Mouse (Mus musculus) CH12.LX (cell line): Measurements from ENCODE around the gene Osbpl11. TPM values are rescaled to one million over a fixed set of nuclear protein-coding genes. Genes with fewer than 3 reads are reported as not detected.
"Not testable (repeated sequence)": the region's sequence is repeated elsewhere in the genome, so short reads cannot be mapped to it uniquely, and the experiment has no call there.

Experiments used
- DNase-seq: peaks from one replicate; pipeline ENCODE4 v3.0.0-alpha.2; 2013; ENCODE audit errors: extremely low read depth
- H3K27ac ChIP-seq: 2 replicates; pipeline ENCODE4 v1.5.1; 2012; ENCODE audit warnings: low read depth, mild to moderate bottlenecking, control low read depth, moderate library complexity; ENCODE audit not compliant: insufficient read depth
- H3K27me3 ChIP-seq: replicated peaks from 2 replicates; pipeline ENCODE3; 2012; ENCODE audit warnings: inconsistent platforms
- H3K36me3 ChIP-seq, 2 experiments: replicated peaks in 1 of 2; 2 replicates each; pipeline versions ENCODE3 to v1.6.1; 2012; ENCODE audit warnings: inconsistent platforms in 1 of 2, low read length in 1 of 2, mild to moderate bottlenecking in 1 of 2, mixed read lengths in 1 of 2, moderate library complexity in 1 of 2; ENCODE audit not compliant: control insufficient read depth in 1 of 2, insufficient read depth in 1 of 2
- H3K4me1 ChIP-seq, 2 experiments: 2 replicates each; pipeline ENCODE4 v1.6.1; 2012; ENCODE audit warnings: inconsistent platforms in 1 of 2, moderate library complexity in 1 of 2; ENCODE audit not compliant: insufficient read depth in 2 of 2, control insufficient read depth in 1 of 2
- H3K4me2 ChIP-seq: 2 replicates; pipeline ENCODE4 v1.6.1; 2012; ENCODE audit warnings: low read depth, mild to moderate bottlenecking, control low read depth; ENCODE audit not compliant: poor library complexity, insufficient read depth, severe bottlenecking
- H3K4me3 ChIP-seq, 3 experiments: fragments of 150-350 bp in 1 of 3; sonication (generic) in 1 of 3; replicated peaks in 1 of 3; 2 replicates each; pipeline versions ENCODE3 to v1.5.1; 2011 to 2012; ENCODE audit warnings: low read depth in 2 of 3, low read length in 2 of 3, mild to moderate bottlenecking in 2 of 3, moderate library complexity in 2 of 3, control low read depth in 1 of 3, improper control_type of control experiment in 1 of 3, inconsistent platforms in 1 of 3, mixed read lengths in 1 of 3; ENCODE audit not compliant: poor library complexity in 1 of 3
- H3K79me2 ChIP-seq: replicated peaks from 2 replicates; pipeline ENCODE4 v1.6.1; 2012; ENCODE audit warnings: mild to moderate bottlenecking, moderate library complexity; ENCODE audit not compliant: control insufficient read depth, poor library complexity, insufficient read depth, severe bottlenecking; ENCODE audit errors: extremely low read depth
- H3K9ac ChIP-seq: 2 replicates; pipeline ENCODE4 v1.6.1; 2012; ENCODE audit warnings: low read depth, mild to moderate bottlenecking, control low read depth, moderate library complexity; ENCODE audit not compliant: insufficient read depth
- H3K9me3 ChIP-seq: replicated peaks from 2 replicates; pipeline ENCODE3; 2012; ENCODE audit warnings: low read length, inconsistent platforms, mixed read lengths
- CHD1 ChIP-seq: IDR thresholded peaks from 2 replicates; pipeline ENCODE4 v1.6.1; 2012; ENCODE audit warnings: low read depth, low read length, improper control_type of control experiment, inconsistent platforms
- GABPA ChIP-seq: IDR thresholded peaks from 2 replicates; pipeline ENCODE4 v1.6.1; 2012; ENCODE audit warnings: low read depth, low read length, improper control_type of control experiment, inconsistent platforms; ENCODE audit not compliant: insufficient replicate concordance
- IRF4 ChIP-seq: IDR thresholded peaks from 2 replicates; pipeline ENCODE4 v1.6.1; 2014; ENCODE audit warnings: low read depth, mild to moderate bottlenecking, inconsistent platforms, low read length, improper control_type of control experiment
- JUND ChIP-seq: conservative IDR thresholded peaks from 2 replicates; pipeline ENCODE4 v1.6.1; 2011; ENCODE audit warnings: low read depth, low read length, improper control_type of control experiment
- KAT2A ChIP-seq: IDR thresholded peaks from 2 replicates; pipeline ENCODE4 v1.6.1; 2012; ENCODE audit warnings: low read length, improper control_type of control experiment, inconsistent platforms; ENCODE audit not compliant: insufficient replicate concordance
- MAFK ChIP-seq: IDR thresholded peaks from 2 replicates; pipeline ENCODE4 v1.6.1; 2011; ENCODE audit warnings: low read length, improper control_type of control experiment; ENCODE audit not compliant: insufficient replicate concordance
- MYC ChIP-seq: IDR thresholded peaks from 2 replicates; pipeline ENCODE4 v1.6.1; 2011; ENCODE audit warnings: low read depth, mild to moderate bottlenecking, improper control_type of control experiment, low read length
- NELFE ChIP-seq: IDR thresholded peaks from 2 replicates; pipeline ENCODE4 v1.6.1; 2011; ENCODE audit warnings: low read depth, low read length, improper control_type of control experiment
- NRF1 ChIP-seq: IDR thresholded peaks from 2 replicates; pipeline ENCODE4 v1.6.1; 2014; ENCODE audit warnings: low read depth, mild to moderate bottlenecking, inconsistent platforms, low read length, improper control_type of control experiment, moderate library complexity
- POLR2A ChIP-seq: IDR thresholded peaks from 2 replicates; pipeline ENCODE4 v1.6.1; 2011; ENCODE audit warnings: low read depth, mild to moderate bottlenecking, improper control_type of control experiment, low read length
- POLR2AphosphoS2 ChIP-seq: IDR thresholded peaks from 2 replicates; pipeline ENCODE4 v1.6.1; 2011; ENCODE audit warnings: low read depth, low read length, improper control_type of control experiment
- SMC3 ChIP-seq: IDR thresholded peaks from 2 replicates; pipeline ENCODE4 v1.6.1; 2011; ENCODE audit warnings: low read depth, low read length, improper control_type of control experiment
- TBP ChIP-seq: conservative IDR thresholded peaks from 2 replicates; pipeline ENCODE4 v1.6.1; 2011; ENCODE audit warnings: low read depth, low read length, improper control_type of control experiment
- USF2 ChIP-seq: conservative IDR thresholded peaks from 2 replicates; pipeline ENCODE4 v1.6.1; 2011; ENCODE audit warnings: low read depth, low read length, improper control_type of control experiment
- ZMIZ1 ChIP-seq: IDR thresholded peaks from 2 replicates; pipeline ENCODE4 v1.6.1; 2012; ENCODE audit warnings: low read depth, mild to moderate bottlenecking, inconsistent platforms, low read length, improper control_type of control experiment
- ZNF384 ChIP-seq: IDR thresholded peaks from 2 replicates; pipeline ENCODE4 v1.6.1; 2012; ENCODE audit warnings: low read depth, low read length, improper control_type of control experiment, inconsistent platforms
- dilution Hi-C: fragments of 300-500 bp; cut with MboI; formaldehyde crosslinking; loops from 2 replicates; pipeline ENCODE4 v1.14.3; 2020; ENCODE audit warnings: low sequenced_read_pairs; ENCODE audit not compliant: extremely low pct_unique_long_range_greater_than_20kb, extremely low pct_ligation_motif_present
- in situ Hi-C: fragments of 300-500 bp; cut with MboI; formaldehyde crosslinking; loops from 3 replicates; pipeline ENCODE4 v1.14.3; 2019; ENCODE audit warnings: low sequenced_read_pairs, low pct_ligation_motif_present, low pct_unique_long_range_greater_than_20kb, mixed read lengths
- polyA plus RNA-seq: library from polyadenylated mRNA; unstranded; fragments of >175 nt; gene quantifications from 2 replicates; pipeline ENCODE4 v1.2.1, GENCODE M21; 2012; ENCODE audit warnings: low read depth; ENCODE audit not compliant: insufficient read length
- total RNA-seq, 2 experiments: library from RNA; depleted of rRNA; stranded (reverse); fragments of 300-350 nt in 1 of 2; fragments of >200 nt in 1 of 2; gene quantifications; 2 replicates each; pipeline ENCODE4 v1.2.3; 2012 to 2014

Osbpl11 gene
- total and polyA plus RNA-seq, 3 experiments = 10.8 to 12.9 (median 11.4) TPM

DNA sequence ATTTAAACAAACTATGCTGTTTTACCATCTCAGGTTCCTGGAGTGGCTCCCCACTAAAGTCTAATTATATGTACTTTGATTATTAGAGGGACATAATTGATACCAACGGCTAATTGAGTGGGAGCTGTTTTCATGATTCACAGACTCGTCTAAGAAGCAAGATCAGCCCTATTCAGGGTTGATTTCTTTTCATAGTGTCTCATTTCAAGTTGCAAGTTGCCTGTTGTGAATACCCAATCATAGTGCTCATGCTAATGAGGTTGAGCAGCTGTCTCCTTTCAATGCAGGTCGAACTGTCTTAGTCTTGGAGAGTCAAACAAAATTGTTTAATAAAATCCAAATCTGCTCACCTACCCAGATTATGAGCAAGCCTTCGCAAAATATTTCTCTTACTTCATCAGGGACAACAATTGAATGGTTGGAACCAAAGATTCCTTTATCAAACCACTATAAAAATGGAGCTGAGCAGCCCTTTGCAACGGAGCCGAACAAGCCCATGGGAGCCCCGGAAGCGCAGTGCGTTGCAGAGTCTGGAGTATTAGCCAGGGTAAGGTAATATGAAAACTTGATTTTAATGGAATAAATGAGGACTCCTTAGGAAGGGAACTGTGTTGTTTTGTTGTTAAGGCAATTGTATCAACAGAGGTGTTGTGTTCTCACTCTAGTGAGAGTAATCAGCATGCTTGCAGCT, 31.6 kb downstream of the Osbpl11 start:
- Histone ChIP-seq H3K4me1 (no peaks in the 10 kb centered on the region), H3K27ac (no peak overlapping the region), H3K9me3 (no peaks in the 10 kb centered on the region), H3K4me2 (no peak overlapping the region), H3K36me3 (peaks cover 17 to 56% of the 10 kb centered on the region in 2 experiments), H3K79me2 (no peaks in the 10 kb centered on the region), H3K9ac (no peak overlapping the region), H3K4me3 (no peak overlapping the region), H3K27me3 (no peaks in the 10 kb centered on the region)
- no peak for DNase-seq
- TF ChIP-seq MYC = no peak
- TF ChIP-seq GABPA = no peak
- no peak for TF ChIP-seq JUND
- no peak for TF ChIP-seq NELFE
- TF ChIP-seq POLR2A = no peak
- TF ChIP-seq USF2 = no peak
- TF ChIP-seq ZMIZ1 = no peak
- dilution Hi-C loops = no loop called here
- in situ Hi-C loops = no loop called here

DNA sequence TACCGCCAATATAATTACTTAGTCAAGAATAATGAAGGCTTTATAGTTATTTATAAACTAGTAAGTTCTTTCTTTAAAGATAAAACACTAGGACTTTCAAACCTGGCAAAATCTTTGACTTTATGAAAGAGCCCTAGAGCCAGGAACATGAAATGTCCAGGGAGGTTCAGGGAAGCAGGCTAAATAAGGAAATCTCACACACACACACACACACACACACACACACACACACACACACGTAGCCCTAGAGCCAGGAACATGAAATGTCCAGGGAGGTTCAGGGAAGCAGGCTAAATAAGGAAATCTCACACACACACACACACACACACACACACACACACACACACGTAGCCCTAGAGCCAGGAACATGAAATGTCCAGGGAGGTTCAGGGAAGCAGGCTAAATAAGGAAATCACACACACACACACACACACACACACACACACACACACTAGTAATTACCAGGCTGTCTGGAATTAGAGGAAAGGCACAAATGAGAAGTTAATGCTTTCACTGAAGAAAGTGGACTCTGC, 32.7 kb downstream of the Osbpl11 start:
- H3K79me2 ChIP-seq, in situ Hi-C loops, H3K27me3 ChIP-seq, H3K9me3 ChIP-seq, DNase-seq, H3K4me2 ChIP-seq, dilution Hi-C loops, H3K4me1 ChIP-seq, H3K9ac ChIP-seq, H3K27ac ChIP-seq, H3K4me3 ChIP-seq: not testable (repeated sequence)
- H3K36me3 ChIP-seq = peaks cover 17 to 53% of the 10 kb centered on the region in 2 experiments

DNA sequence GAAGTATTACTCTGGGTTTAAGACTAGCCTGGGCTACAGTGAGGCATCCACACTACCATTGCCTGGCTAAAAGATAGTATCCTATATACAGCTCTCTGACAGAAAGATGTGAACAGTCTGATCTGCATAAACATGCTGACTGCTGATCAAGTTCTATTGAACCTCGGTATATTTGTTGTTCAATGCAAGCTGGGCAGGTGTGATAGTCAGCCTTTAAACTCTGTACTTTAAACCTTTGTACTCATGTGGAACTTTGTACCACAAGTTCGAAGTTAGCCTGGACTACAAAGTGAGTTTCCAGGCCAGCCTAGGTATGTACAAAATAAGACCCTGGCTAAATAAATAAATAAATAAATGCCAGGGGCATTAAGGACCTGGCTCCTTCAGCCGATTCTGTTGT, 37.6 kb downstream of the Osbpl11 start:
- dilution Hi-C loops = no loop called here
- H3K9ac ChIP-seq = no peak overlapping the region
- no peak for DNase-seq
- no peaks in the 10 kb centered on the region for H3K79me2 ChIP-seq
- no peak overlapping the region for H3K27ac ChIP-seq
- H3K4me3 ChIP-seq = no peak overlapping the region
- no peak for TF ChIP-seq NRF1
- no peak for TF ChIP-seq CHD1
- no peak for TF ChIP-seq ZNF384
- no peak for TF ChIP-seq ZMIZ1
- no peak for TF ChIP-seq TBP
- TF ChIP-seq NELFE = no peak
- no peak for TF ChIP-seq IRF4
- no peak for TF ChIP-seq MAFK
- TF ChIP-seq POLR2A = no peak
- no peak for TF ChIP-seq KAT2A
- TF ChIP-seq SMC3 = no peak
- no peak for TF ChIP-seq POLR2AphosphoS2
- TF ChIP-seq, all 38 proteins: peak for 0
- Histone ChIP-seq H3K4me2 (no peak overlapping the region), H3K9me3 (no peaks in the 10 kb centered on the region), H3K4me1 (no peaks in the 10 kb centered on the region), H3K27me3 (no peaks in the 10 kb centered on the region), H3K36me3 (peaks cover 22 to 60% of the 10 kb centered on the region in 2 experiments)
- in situ Hi-C loops = no loop called here
